8 mouse cellular contexts compared by ENCODE assay signal in genomic region chr17:5886943-5887800, GRCm38 (mm10). TPM values are rescaled to one million over a fixed set of nuclear protein-coding genes. Genes with fewer than 3 reads are reported as not detected.
DNase-seq lines count a peak whose midpoint lies in the region; ATAC-seq lines count a peak whose summit lies in the region.

No protein-coding gene starts in this region.

- H3K4me1 ChIP-seq in kidney, embryonic 15.5 days, result peaks cover 27% of the 10 kb centered on the region
- peaks cover 10% of the 10 kb centered on the region for H3K4me1 ChIP-seq in hindbrain, embryonic 16.5 days (ENCODE audit: control insufficient read depth, insufficient read depth, low read depth, low read length)
- peaks cover 4% of the 10 kb centered on the region; the same call in 1 of the 2 replicates for H3K4me1 ChIP-seq in midbrain, embryonic 16.5 days (ENCODE audit: control insufficient read depth, insufficient read depth, low read length)

- peaks cover 16% of the 10 kb centered on the region for H3K36me3 ChIP-seq in kidney, embryonic 15.5 days
- no peaks in the 10 kb centered on the region for H3K36me3 ChIP-seq in hindbrain, embryonic 16.5 days (ENCODE audit: control insufficient read depth, insufficient read depth, low read length)
- no peaks in the 10 kb centered on the region for H3K36me3 ChIP-seq in midbrain, embryonic 16.5 days (ENCODE audit: control insufficient read depth, insufficient read depth, low read length)

- peak overlapping the region; percentile 10; the same call in 1 of the 2 replicates for H3K4me2 ChIP-seq in kidney, embryonic 15.5 days
- H3K4me2 ChIP-seq in hindbrain, embryonic 16.5 days (ENCODE audit: low read length), result no peak overlapping the region
- H3K4me2 ChIP-seq in midbrain, embryonic 16.5 days (ENCODE audit: low read length), result peak overlapping the region; percentile 44

- H3K9me3 ChIP-seq in kidney, embryonic 15.5 days (replicated peaks), result no peaks in the 10 kb centered on the region
- H3K9me3 ChIP-seq in hindbrain, embryonic 16.5 days (ENCODE audit: control insufficient read depth, low read length), result no peaks in the 10 kb centered on the region
- H3K9me3 ChIP-seq in midbrain, embryonic 16.5 days (replicated peaks; ENCODE audit: control insufficient read depth, low read length, poor library complexity, severe bottlenecking), result no peaks in the 10 kb centered on the region

- H3K27me3 ChIP-seq in kidney, embryonic 15.5 days, result no peaks in the 10 kb centered on the region
- no peaks in the 10 kb centered on the region for H3K27me3 ChIP-seq in hindbrain, embryonic 16.5 days (replicated peaks; ENCODE audit: control insufficient read depth, insufficient read depth, low read length)
- no peaks in the 10 kb centered on the region for H3K27me3 ChIP-seq in midbrain, embryonic 16.5 days (ENCODE audit: control insufficient read depth, insufficient read depth, low read depth, low read length)

- no peak overlapping the region for H3K4me3 ChIP-seq in kidney, embryonic 15.5 days (replicated peaks)
- H3K4me3 ChIP-seq in hindbrain, embryonic 16.5 days (ENCODE audit: low read length), result no peak overlapping the region
- peak overlapping the region; percentile 10; the same call in 1 of the 2 replicates for H3K4me3 ChIP-seq in midbrain, embryonic 16.5 days (ENCODE audit: low read depth, low read length)

- peak overlapping the region; percentile 74 for H3K27ac ChIP-seq in kidney, embryonic 15.5 days
- no peak overlapping the region for H3K27ac ChIP-seq in hindbrain, embryonic 16.5 days (ENCODE audit: low read depth, low read length)
- H3K27ac ChIP-seq in midbrain, embryonic 16.5 days (ENCODE audit: low read length), result peak overlapping the region; percentile 50

- no peak for ATAC-seq in kidney, embryonic 15.5 days (replicated peaks; ENCODE audit: low FRiP score)
- peak; percentile 80 for ATAC-seq in CD4-positive, CD25-positive, alpha-beta regulatory T cell, adult 4 months
- ATAC-seq in hindbrain, embryonic 16.5 days, result 0 out of 2 replicates have a peak, but pooled peaks have one; percentile 69
- peak; percentile 75 for ATAC-seq in midbrain, embryonic 16.5 days

- no peak overlapping the region for H3K9ac ChIP-seq in kidney, embryonic 15.5 days
- no peak overlapping the region for H3K9ac ChIP-seq in hindbrain, embryonic 16.5 days (ENCODE audit: low read depth, low read length)
- H3K9ac ChIP-seq in midbrain, embryonic 16.5 days (ENCODE audit: low read depth, low read length), result no peak overlapping the region; the same call in 1 of the 2 replicates

- intact Hi-C loops in gastrocnemius, postnatal 14 days (cut with DNase I; ENCODE audit: low total_unique reads), result loop anchor here (5.0 kb wide), 1 partner anchor 90 kb away; no protein-coding TSS in a partner anchor

- no peak for DNase-seq in kidney, adult 18-20 months
- DNase-seq in R1 (ENCODE audit: low read depth, low spot score), result peak; percentile 66
- no peak for DNase-seq in gastrocnemius, postnatal 14 days
- DNase-seq in adrenal gland, adult 8-10 months, result no peak

- 57% methylated on average over 20 of the region's 20 CpGs for WGBS in kidney, embryonic 15.5 days
- 68% methylated on average over 20 of the region's 20 CpGs for WGBS in hindbrain, embryonic 16.5 days
- WGBS in midbrain, embryonic 16.5 days, result 63% methylated on average over 20 of the region's 20 CpGs

RNA-seq across cellular contexts. Expression of gene Snx9, which starts 46.0 kb away (rescaled TPM):
- polyA plus RNA-seq in kidney, embryonic 15.5 days (2015; fragmentation: Nextera tagmentation; extraction: Ambion mirVana), result 34.8 and 36.4 TPM in 2 replicates
- 1 to 10 TPM; 4.3 to 4.9 TPM for polyA plus RNA-seq in CD4-positive, CD25-positive, alpha-beta regulatory T cell, adult 4 months (2017; shearing (Covaris generic))
- 6.1 and 7.6 TPM in 2 replicates for polyA plus RNA-seq in hindbrain, embryonic 16.5 days (2015; fragmentation: Nextera tagmentation; extraction: Ambion mirVana)
- 5.6 and 5.9 TPM in 2 replicates for polyA plus RNA-seq in midbrain, embryonic 16.5 days (2015; fragmentation: Nextera tagmentation; extraction: Ambion mirVana)
- total RNA-seq in gastrocnemius, postnatal 14 days (2021), result 10 to 100 TPM; 21.0 to 23.9 TPM
- 10 to 100 TPM; 46.3 to 61.4 (median 52.9) TPM for total RNA-seq in adrenal gland, adult 8-10 months (2022)

RNA-seq across cellular contexts. Expression of gene Synj2, which starts 53.9 kb away (rescaled TPM):
- polyA plus RNA-seq in kidney, embryonic 15.5 days (2015; fragmentation: Nextera tagmentation; extraction: Ambion mirVana), result 3.2 and 3.8 TPM in 2 replicates
- polyA plus RNA-seq in CD4-positive, CD25-positive, alpha-beta regulatory T cell, adult 4 months (2017; shearing (Covaris generic)), result 10 to 100 TPM; 11.3 to 19.9 TPM
- polyA plus RNA-seq in hindbrain, embryonic 16.5 days (2015; fragmentation: Nextera tagmentation; extraction: Ambion mirVana), result 1.9 and 2.1 TPM in 2 replicates
- polyA plus RNA-seq in midbrain, embryonic 16.5 days (2015; fragmentation: Nextera tagmentation; extraction: Ambion mirVana), result 0.93 and 1.5 TPM in 2 replicates
- total RNA-seq in gastrocnemius, postnatal 14 days (2021), result 10 to 100 TPM; 28.9 to 44.4 TPM
- 10 to 100 TPM in 3 of 4 experiments, 1 to 10 TPM in 1; 9.7 to 37.0 (median 23.9) TPM for total RNA-seq in adrenal gland, adult 8-10 months (2022)
